Comparison of ENCODE assay signal across 8 mouse cellular contexts in genomic region chr3:30999401-31000017, GRCm38 (mm10). TPM values are rescaled to one million over a fixed set of nuclear protein-coding genes. Genes with fewer than 3 reads are reported as not detected.
DNase-seq lines count a peak whose midpoint lies in the region; ATAC-seq and TF ChIP-seq lines count a peak whose summit lies in the region.
"Had no signal": no experiment of that assay in that cellular context is flagged by ENCODE, and none has a peak within 500 bp of the region (broad histone marks: within the 10 kb centered on the region; RNA-seq: fewer than 3 reads in every experiment).

No protein-coding gene starts in this region.

- H3K27me3 ChIP-seq in liver, embryonic 13.5 days: no peaks in the 10 kb centered on the region
- H3K27me3 ChIP-seq in liver, embryonic 12.5 days (replicated peaks): no peaks in the 10 kb centered on the region
- H3K27me3 ChIP-seq in embryonic facial prominence, embryonic 10.5 days (replicated peaks; ENCODE audit: low read depth, poor library complexity, severe bottlenecking): no peaks in the 10 kb centered on the region
- H3K27me3 ChIP-seq in intestine, embryonic 15.5 days (replicated peaks): no peaks in the 10 kb centered on the region
- H3K27me3 ChIP-seq in small intestine, adult 2 months (ENCODE audit: control insufficient read depth, insufficient read depth, low read length): no peaks in the 10 kb centered on the region
- H3K27me3 ChIP-seq in midbrain, embryonic 16.5 days (ENCODE audit: control insufficient read depth, insufficient read depth, low read depth, low read length): no peaks in the 10 kb centered on the region

- TF ChIP-seq CTCF in small intestine, adult 2 months (IDR thresholded peaks at IDR 0.05; ENCODE audit: extremely low read depth, insufficient read length, insufficient replicate concordance, low read depth, low read length): no peak

- H3K4me3 ChIP-seq in liver, embryonic 13.5 days (replicated peaks): no peak overlapping the region
- no peak overlapping the region for H3K4me3 ChIP-seq in liver, embryonic 12.5 days
- H3K4me3 ChIP-seq in embryonic facial prominence, embryonic 10.5 days: no peak overlapping the region
- H3K4me3 ChIP-seq in intestine, embryonic 15.5 days (replicated peaks): no peak overlapping the region
- no peak overlapping the region for H3K4me3 ChIP-seq in small intestine, adult 2 months (ENCODE audit: low read depth, low read length)
- no peak overlapping the region for H3K4me3 ChIP-seq in midbrain, embryonic 16.5 days (ENCODE audit: low read depth, low read length)

- no peak for DNase-seq in liver, embryonic 13.5 days
- no peak for DNase-seq in embryonic facial prominence, embryonic 10.5 days (ENCODE audit: low spot score)
- DNase-seq in right cerebral cortex, postnatal 14 days: no peak
- DNase-seq: cerebellum, postnatal 36 days had no signal

- no peak for TF ChIP-seq POLR2A in small intestine, adult 2 months (IDR thresholded peaks at IDR 0.05; ENCODE audit: low read depth, low read length)

- 70% methylated on average over 10 of the region's 10 CpGs for WGBS in liver, embryonic 13.5 days (ENCODE audit: insufficient replicate concordance)
- WGBS in liver, embryonic 12.5 days (ENCODE audit: insufficient replicate concordance): 70% methylated on average over 10 of the region's 10 CpGs
- 64% methylated on average over 10 of the region's 10 CpGs for WGBS in embryonic facial prominence, embryonic 10.5 days
- 27% methylated on average over 10 of the region's 10 CpGs for WGBS in intestine, embryonic 15.5 days
- 29% methylated on average over 10 of the region's 10 CpGs for WGBS in small intestine, adult 2 months
- WGBS in midbrain, embryonic 16.5 days: 64% methylated on average over 10 of the region's 10 CpGs

- H3K36me3 ChIP-seq in liver, embryonic 13.5 days: no peaks in the 10 kb centered on the region
- H3K36me3 ChIP-seq in liver, embryonic 12.5 days: no peaks in the 10 kb centered on the region
- H3K36me3 ChIP-seq in embryonic facial prominence, embryonic 10.5 days (replicated peaks): peaks cover 13% of the 10 kb centered on the region
- H3K36me3 ChIP-seq in intestine, embryonic 15.5 days: no peaks in the 10 kb centered on the region
- no peaks in the 10 kb centered on the region; the same call in 1 of the 2 replicates for H3K36me3 ChIP-seq in small intestine, adult 2 months (ENCODE audit: control insufficient read depth, insufficient read depth, low read length)
- no peaks in the 10 kb centered on the region for H3K36me3 ChIP-seq in midbrain, embryonic 16.5 days (ENCODE audit: control insufficient read depth, insufficient read depth, low read length)

- peaks cover 42% of the 10 kb centered on the region for H3K4me1 ChIP-seq in liver, embryonic 13.5 days (replicated peaks)
- peaks cover 33% of the 10 kb centered on the region for H3K4me1 ChIP-seq in liver, embryonic 12.5 days
- peaks cover 48% of the 10 kb centered on the region for H3K4me1 ChIP-seq in embryonic facial prominence, embryonic 10.5 days
- H3K4me1 ChIP-seq in intestine, embryonic 15.5 days (replicated peaks): peaks cover 20% of the 10 kb centered on the region
- H3K4me1 ChIP-seq in small intestine, adult 2 months (ENCODE audit: control insufficient read depth, insufficient read depth, insufficient read length, low read length): peaks cover 10% of the 10 kb centered on the region
- H3K4me1 ChIP-seq in midbrain, embryonic 16.5 days (ENCODE audit: control insufficient read depth, insufficient read depth, low read length): peaks cover 17% of the 10 kb centered on the region

- H3K4me2 ChIP-seq in liver, embryonic 13.5 days: no peak overlapping the region
- no peak overlapping the region for H3K4me2 ChIP-seq in liver, embryonic 12.5 days
- H3K4me2 ChIP-seq in intestine, embryonic 15.5 days (replicated peaks): peak overlapping the region; percentile 41
- H3K4me2 ChIP-seq in midbrain, embryonic 16.5 days (ENCODE audit: low read length): no peak overlapping the region

- no peak for ATAC-seq in liver, embryonic 13.5 days (ENCODE audit: low read depth)
- ATAC-seq in liver, embryonic 12.5 days: no peak
- peak; percentile 30 for ATAC-seq in intestine, embryonic 15.5 days
- ATAC-seq in midbrain, embryonic 16.5 days: no peak

- H3K27ac ChIP-seq in liver, embryonic 13.5 days: peak overlapping the region; percentile 50; the same call in 1 of the 2 replicates
- no peak overlapping the region for H3K27ac ChIP-seq in liver, embryonic 12.5 days
- peak overlapping the region; percentile 2; the same call in 1 of the 2 replicates for H3K27ac ChIP-seq in embryonic facial prominence, embryonic 10.5 days (replicated peaks)
- H3K27ac ChIP-seq in intestine, embryonic 15.5 days: peak overlapping the region; percentile 80
- peak overlapping the region; percentile 38; the same call in 1 of the 2 replicates for H3K27ac ChIP-seq in small intestine, adult 2 months (ENCODE audit: insufficient read depth, low read depth, low read length)
- no peak overlapping the region for H3K27ac ChIP-seq in midbrain, embryonic 16.5 days (ENCODE audit: low read length)

- no peaks in the 10 kb centered on the region for H3K9me3 ChIP-seq in liver, embryonic 13.5 days (replicated peaks)
- no peaks in the 10 kb centered on the region for H3K9me3 ChIP-seq in liver, embryonic 12.5 days (replicated peaks)
- peaks cover 6% of the 10 kb centered on the region; the same call in 1 of the 2 replicates for H3K9me3 ChIP-seq in embryonic facial prominence, embryonic 10.5 days
- H3K9me3 ChIP-seq in intestine, embryonic 15.5 days: no peaks in the 10 kb centered on the region
- H3K9me3 ChIP-seq in midbrain, embryonic 16.5 days (replicated peaks; ENCODE audit: control insufficient read depth, low read length, poor library complexity, severe bottlenecking): no peaks in the 10 kb centered on the region

- H3K9ac ChIP-seq in liver, embryonic 13.5 days: no peak overlapping the region
- no peak overlapping the region for H3K9ac ChIP-seq in liver, embryonic 12.5 days
- no peak overlapping the region for H3K9ac ChIP-seq in intestine, embryonic 15.5 days
- no peak overlapping the region for H3K9ac ChIP-seq in midbrain, embryonic 16.5 days (ENCODE audit: low read depth, low read length)

RNA-seq across cellular contexts. Expression of gene Prkci, which starts 4.0 kb away (rescaled TPM):
- 5.0 and 7.4 TPM in 2 replicates for polyA plus RNA-seq in liver, embryonic 13.5 days (2015; fragmentation: Nextera tagmentation; extraction: Ambion mirVana)
- polyA plus RNA-seq in liver, embryonic 12.5 days (2016; fragmentation: Nextera tagmentation; extraction: Ambion mirVana): 12.5 TPM in 2 replicates
- polyA plus RNA-seq in embryonic facial prominence, embryonic 10.5 days (2016; fragmentation: Nextera tagmentation; extraction: Ambion mirVana): 43.5 TPM in 2 replicates
- polyA plus RNA-seq in intestine, embryonic 15.5 days (2015; fragmentation: Nextera tagmentation; extraction: Ambion mirVana): 33.7 and 38.5 TPM in 2 replicates
- 4.9 and 7.0 TPM in 2 replicates for polyA plus RNA-seq in small intestine, adult 2 months (2012; rRNA removed)
- polyA plus RNA-seq in midbrain, embryonic 16.5 days (2015; fragmentation: Nextera tagmentation; extraction: Ambion mirVana): 25.4 and 25.5 TPM in 2 replicates

RNA-seq across cellular contexts. Expression of gene Phc3, which starts 30.3 kb away (rescaled TPM):
- polyA plus RNA-seq in liver, embryonic 13.5 days (2015; fragmentation: Nextera tagmentation; extraction: Ambion mirVana): 1.7 and 1.8 TPM in 2 replicates
- 2.8 and 3.2 TPM in 2 replicates for polyA plus RNA-seq in liver, embryonic 12.5 days (2016; fragmentation: Nextera tagmentation; extraction: Ambion mirVana)
- 4.1 and 4.8 TPM in 2 replicates for polyA plus RNA-seq in embryonic facial prominence, embryonic 10.5 days (2016; fragmentation: Nextera tagmentation; extraction: Ambion mirVana)
- 5.5 and 6.9 TPM in 2 replicates for polyA plus RNA-seq in intestine, embryonic 15.5 days (2015; fragmentation: Nextera tagmentation; extraction: Ambion mirVana)
- 13.0 and 21.8 TPM in 2 replicates for polyA plus RNA-seq in small intestine, adult 2 months (2012; rRNA removed)
- 7.8 and 7.9 TPM in 2 replicates for polyA plus RNA-seq in midbrain, embryonic 16.5 days (2015; fragmentation: Nextera tagmentation; extraction: Ambion mirVana)

Comparison
In these comparisons a context has a peak if more than half of its experiments do, and no peak if none do; other contexts are left out.
1. H3K27ac ChIP-seq: peak in liver, embryonic 13.5 days (single experiment), embryonic facial prominence, embryonic 10.5 days (single experiment), intestine, embryonic 15.5 days (single experiment) and small intestine, adult 2 months (single experiment); none in liver, embryonic 12.5 days (single experiment) and midbrain, embryonic 16.5 days (single experiment).